Mouse (Mus musculus) neural tube, embryonic 14.5 days (tissue): ENCODE measurements around the gene Ntan1. TPM values are rescaled to one million over a fixed set of nuclear protein-coding genes. Genes with fewer than 3 reads are reported as not detected.
"Not testable (repeated sequence)": the region's sequence is repeated elsewhere in the genome, so short reads cannot be mapped to it uniquely, and the experiment has no call there.

ENCODE experiments used
- ATAC-seq: fragments of 200-750 bp; cut with Nextera tagmentation; 2 replicates; pipeline ENCODE4 v1.8.0; 2017; ENCODE audit warnings: low read depth, mild to moderate bottlenecking, moderate TSS enrichment, moderate library complexity
- H3K27ac ChIP-seq: fragments of 300-500 bp; sonication (generic); 2 replicates; pipeline ENCODE4 v1.5.1; 2014; ENCODE audit warnings: low read depth, mild to moderate bottlenecking, control low read depth, low read length, moderate library complexity, mixed read lengths
- H3K27me3 ChIP-seq: fragments of 300-500 bp; sonication (generic); 2 replicates; pipeline ENCODE4 v1.6.1; 2014; ENCODE audit warnings: low read length; ENCODE audit not compliant: control insufficient read depth, insufficient read depth
- H3K36me3 ChIP-seq: fragments of 300-500 bp; sonication (generic); 2 replicates; pipeline ENCODE4 v1.6.1; 2014; ENCODE audit warnings: low read length, mixed read lengths; ENCODE audit not compliant: control insufficient read depth, insufficient read depth
- H3K4me1 ChIP-seq: fragments of 300-500 bp; sonication (generic); 2 replicates; pipeline ENCODE4 v1.6.1; 2014; ENCODE audit warnings: low read length; ENCODE audit not compliant: control insufficient read depth, insufficient read depth
- H3K4me2 ChIP-seq: fragments of 300-500 bp; sonication (generic); 2 replicates; pipeline ENCODE4 v1.6.1; 2014; ENCODE audit warnings: mild to moderate bottlenecking, low read depth, low read length, control low read depth
- H3K4me3 ChIP-seq: fragments of 300-500 bp; sonication (generic); 2 replicates; pipeline ENCODE4 v1.5.1; 2014; ENCODE audit warnings: low read depth, low read length, control low read depth, mixed read lengths
- H3K9ac ChIP-seq: fragments of 300-500 bp; sonication (generic); replicated peaks from 2 replicates; pipeline ENCODE4 v1.6.1; 2014; ENCODE audit warnings: low read depth, mild to moderate bottlenecking, control low read depth, low read length, mixed read lengths
- H3K9me3 ChIP-seq: fragments of 300-500 bp; sonication (generic); 2 replicates; pipeline ENCODE4 v1.6.1; 2016; ENCODE audit warnings: low read length; ENCODE audit not compliant: control insufficient read depth
- WGBS: fragments of 180-500 bp; shearing (Covaris S2); extraction: QIAGEN DNeasy Blood & Tissue Kit; methylation state at CpG from one replicate; pipeline ENCODE4 v1.1.7; 2014; 5-methylcytosine and 5-hydroxymethylcytosine counted together
- polyA plus RNA-seq: library from polyadenylated mRNA; unstranded; fragments of >200 nt; fragmentation: Nextera tagmentation; extraction: Ambion mirVana; gene quantifications from 2 replicates; pipeline ENCODE4 v1.2.1, GENCODE M21; 2014

Gene Ntan1
- polyA plus RNA-seq: 212 and 222 TPM in 2 replicates

DNA sequence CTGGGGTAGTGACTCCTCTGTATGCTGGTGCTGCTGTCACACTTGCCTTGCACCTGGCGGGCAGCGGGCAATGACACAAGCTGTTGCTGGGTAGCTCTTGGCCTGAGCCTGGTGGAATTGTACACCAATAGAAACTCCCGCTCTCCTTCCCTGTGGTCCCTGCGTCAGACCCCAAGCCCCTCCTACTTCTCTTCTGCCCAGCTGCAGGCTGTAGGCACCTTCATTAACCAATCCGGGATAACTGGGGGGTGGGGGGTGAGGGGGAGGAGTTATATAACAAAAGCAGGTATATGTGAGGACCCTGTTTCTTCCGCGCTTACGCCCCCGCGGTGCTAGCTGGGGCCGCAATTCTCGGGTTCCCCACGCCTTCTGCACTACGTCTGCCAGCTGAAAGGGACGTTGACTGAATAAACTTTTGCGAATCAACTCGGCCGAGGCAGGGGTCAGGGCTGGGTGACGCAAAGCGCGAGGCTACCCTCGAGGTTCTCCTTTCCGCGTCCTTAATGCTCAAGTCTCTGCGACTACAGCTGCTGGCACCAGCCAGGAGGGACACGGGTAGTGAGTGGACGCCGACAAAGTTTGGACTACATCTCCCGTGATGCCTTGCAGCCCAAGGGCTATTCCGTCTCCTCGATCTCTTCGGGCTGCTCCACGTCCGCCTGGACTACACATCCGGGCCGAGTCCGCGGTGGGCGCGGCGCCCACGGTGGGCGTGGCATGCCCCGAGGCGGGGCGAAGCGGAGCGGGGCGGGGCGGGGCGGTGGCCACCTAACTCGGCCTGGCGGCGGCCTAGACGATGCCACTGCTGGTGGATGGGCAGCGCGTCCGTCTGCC lies at the start of gene Ntan1:
TSS of gene Ntan1 (plus strand) at position 286 of the 834 bp plus-strand sequence.
- H3K4me3 ChIP-seq: peak within 1 kb of the TSS; percentile 84
- H3K27ac ChIP-seq: peak within 1 kb of the TSS; percentile 96
- peaks cover 11% of the 10 kb centered on the region for H3K4me1 ChIP-seq
- H3K4me2 ChIP-seq: peak within 1 kb of the TSS; percentile 84
- H3K27me3 ChIP-seq: no peaks in the 10 kb centered on the region
- peaks cover 5% of the 10 kb centered on the region for H3K36me3 ChIP-seq
- H3K9me3 ChIP-seq: no peaks in the 10 kb centered on the region
- under 1% methylated on average over 56 of the region's 58 CpGs for WGBS
- H3K9ac ChIP-seq: peak within 1 kb of the TSS; percentile 82
- peak; percentile 96 for ATAC-seq

- H3K9ac ChIP-seq, H3K27ac ChIP-seq, H3K4me2 ChIP-seq, H3K4me3 ChIP-seq, H3K4me1 ChIP-seq, ATAC-seq, H3K27me3 ChIP-seq, H3K9me3 ChIP-seq, H3K36me3 ChIP-seq: not testable (repeated sequence)
- 72% methylated on average over 4 of the region's 4 CpGs for WGBS
Measured at GRCm38 (mm10) chr16:13771603-13772002, 47.0 kb upstream of the Ntan1 start.

DNA sequence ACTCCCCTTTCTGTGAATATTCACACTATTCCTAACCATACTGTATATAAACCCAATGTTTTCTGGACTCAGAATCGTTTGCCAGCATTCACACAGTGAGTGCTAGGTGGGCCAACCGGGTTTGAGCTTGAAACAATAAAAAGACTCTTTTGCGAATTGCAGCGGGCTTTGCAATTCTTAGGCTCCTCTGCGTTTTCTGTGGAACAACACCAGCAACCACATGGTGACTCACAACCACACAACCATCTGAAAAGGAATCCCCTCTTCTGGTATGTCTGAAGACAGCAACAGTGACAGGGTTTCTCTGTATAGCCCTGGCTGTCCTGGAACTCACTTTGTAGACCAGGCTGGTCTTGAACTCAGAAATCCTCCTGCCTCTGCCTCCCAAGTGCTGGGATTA lies 46.6 kb upstream of the Ntan1 start:
- ATAC-seq, H3K27ac ChIP-seq, H3K4me2 ChIP-seq, H3K27me3 ChIP-seq, H3K9me3 ChIP-seq, H3K4me3 ChIP-seq, H3K4me1 ChIP-seq, H3K36me3 ChIP-seq, H3K9ac ChIP-seq: not testable (repeated sequence)
- 84% methylated on average over 5 of the region's 5 CpGs for WGBS

GRCm38 (mm10) chr16:13774011-13774410 lies 44.6 kb upstream of the Ntan1 start:
- H3K9me3 ChIP-seq, H3K4me1 ChIP-seq, H3K4me3 ChIP-seq, H3K27me3 ChIP-seq, H3K4me2 ChIP-seq, ATAC-seq, H3K9ac ChIP-seq, H3K36me3 ChIP-seq, H3K27ac ChIP-seq: not testable (repeated sequence)
- 79% methylated on average over 2 of the region's 2 CpGs for WGBS

- not testable (repeated sequence) for ATAC-seq
Measured at GRCm38 (mm10) chr16:13774651-13775050, 44.0 kb upstream of the Ntan1 start.

DNA sequence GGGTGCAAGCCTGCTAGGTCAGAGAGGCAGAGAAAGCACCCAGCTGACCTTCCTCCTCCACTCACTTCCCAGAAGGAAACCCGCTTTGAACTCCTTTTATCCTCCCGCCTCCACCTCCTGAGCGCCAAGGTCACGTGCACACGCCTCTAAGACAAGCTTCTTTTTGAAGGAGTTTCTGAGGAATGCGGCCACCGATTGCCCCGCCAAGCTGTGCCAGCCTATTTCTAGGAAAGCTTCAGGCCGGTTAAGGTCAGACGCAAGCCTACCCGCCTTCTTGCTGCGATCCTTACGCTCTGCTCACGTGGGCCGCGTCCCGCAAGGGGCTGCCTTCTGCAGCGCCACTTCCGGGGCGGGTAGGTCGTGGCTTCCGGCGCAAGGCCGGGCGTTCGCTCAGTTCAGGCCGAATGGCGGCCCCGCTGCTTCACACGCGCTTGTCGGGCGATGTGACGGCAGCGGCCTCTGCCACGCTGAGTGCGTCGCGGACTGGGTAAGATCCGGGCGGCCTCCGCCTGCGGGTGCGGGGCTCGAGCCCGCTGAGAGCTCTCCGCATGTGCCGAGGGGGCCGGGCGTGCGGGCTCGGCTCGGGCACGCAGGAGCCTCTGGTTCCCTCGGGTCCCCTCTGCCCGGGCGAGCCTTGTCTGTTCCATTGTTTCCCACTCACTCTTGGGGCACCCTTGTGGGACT lies 38.1 kb upstream of the Ntan1 start, which contains the start of gene Rrn3:
TSS of gene Rrn3 (plus strand) at position 356 of the 684 bp plus-strand sequence.
- Histone ChIP-seq H3K27ac (peak within 1 kb of the TSS; percentile 82), H3K4me2 (peak within 1 kb of the TSS; percentile 85), H3K4me3 (peak within 1 kb of the TSS; percentile 97), H3K9ac (peak within 1 kb of the TSS; percentile 90), H3K4me1 (peaks cover 12% of the 10 kb centered on the region), H3K27me3 (no peaks in the 10 kb centered on the region), H3K9me3 (no peaks in the 10 kb centered on the region), H3K36me3 (peaks cover 13% of the 10 kb centered on the region)
- under 1% methylated on average over 57 of the region's 57 CpGs for WGBS
- peak; percentile 99 for ATAC-seq

More at GRCm38 (mm10) chr16:13774651-13775050, 44.0 kb upstream of the Ntan1 start:
- H3K27me3 ChIP-seq, H3K36me3 ChIP-seq, H3K9me3 ChIP-seq, H3K9ac ChIP-seq, H3K4me1 ChIP-seq, H3K4me2 ChIP-seq, H3K27ac ChIP-seq, H3K4me3 ChIP-seq: not testable (repeated sequence)
- 89% methylated on average over 3 of the region's 3 CpGs for WGBS

DNA sequence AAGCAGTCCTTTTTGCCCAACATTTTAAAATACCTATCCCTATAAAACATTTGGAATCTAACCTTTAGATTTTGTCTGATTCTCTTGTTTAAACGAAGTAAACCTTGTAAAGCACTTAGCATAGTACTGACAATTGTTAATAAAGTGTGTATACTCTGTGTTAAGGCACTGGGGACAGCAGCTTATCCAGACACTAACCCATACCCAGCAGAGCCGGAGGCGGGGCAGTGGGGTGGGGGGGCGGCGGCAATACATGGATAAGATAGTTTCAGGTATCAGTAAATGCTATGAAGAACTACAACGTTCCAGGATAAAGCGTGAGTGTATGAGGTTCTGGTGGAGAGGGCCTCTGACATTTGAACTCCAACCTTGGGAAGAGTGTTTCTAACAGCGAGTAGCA lies 37.4 kb upstream of the Ntan1 start:
- Histone ChIP-seq H3K4me1 (peaks cover 12% of the 10 kb centered on the region), H3K36me3 (peaks cover 18% of the 10 kb centered on the region), H3K27me3 (no peaks in the 10 kb centered on the region), H3K27ac (no peak overlapping the region), H3K9ac (peak overlapping the region; percentile 90), H3K9me3 (no peaks in the 10 kb centered on the region), H3K4me3 (peak overlapping the region; percentile 97), H3K4me2 (peak overlapping the region; percentile 85)
- 33% methylated on average over 8 of the region's 8 CpGs for WGBS
- peak; percentile 30; the same call in 1 of the 2 replicates for ATAC-seq

GRCm38 (mm10) chr16:13785932-13786331 lies 32.7 kb upstream of the Ntan1 start:
- no peak overlapping the region for H3K4me2 ChIP-seq
- no peak overlapping the region for H3K4me3 ChIP-seq
- no peak for ATAC-seq
- no peak overlapping the region for H3K27ac ChIP-seq
- 84% methylated on average over 3 of the region's 3 CpGs for WGBS
- no peaks in the 10 kb centered on the region for H3K27me3 ChIP-seq
- no peaks in the 10 kb centered on the region for H3K9me3 ChIP-seq
- H3K9ac ChIP-seq: no peak overlapping the region
- peaks cover 7% of the 10 kb centered on the region for H3K4me1 ChIP-seq
- H3K36me3 ChIP-seq: peaks cover 52% of the 10 kb centered on the region

GRCm38 (mm10) chr16:13793441-13793840 lies 25.2 kb upstream of the Ntan1 start:
- not testable (repeated sequence) for H3K27ac ChIP-seq, ATAC-seq, H3K9ac ChIP-seq, H3K9me3 ChIP-seq, H3K4me1 ChIP-seq, H3K4me2 ChIP-seq, H3K4me3 ChIP-seq, H3K27me3 ChIP-seq
- peaks cover 76% of the 10 kb centered on the region for H3K36me3 ChIP-seq
- 93% methylated on average over 2 of the region's 2 CpGs for WGBS
